Mouse (Mus musculus) E14TG2a.4 (cell line): ENCODE measurements around the gene Exosc5.

Experiments
- CTCF ChIP-seq: conservative IDR thresholded peaks from 2 replicates; pipeline ENCODE4 v1.5.1; 2014; ENCODE audit warnings: low read length
- POU5F1 ChIP-seq: IDR thresholded peaks from 2 replicates; pipeline ENCODE4 v1.6.1; 2014; ENCODE audit warnings: low read length, borderline replicate concordance

DNA sequence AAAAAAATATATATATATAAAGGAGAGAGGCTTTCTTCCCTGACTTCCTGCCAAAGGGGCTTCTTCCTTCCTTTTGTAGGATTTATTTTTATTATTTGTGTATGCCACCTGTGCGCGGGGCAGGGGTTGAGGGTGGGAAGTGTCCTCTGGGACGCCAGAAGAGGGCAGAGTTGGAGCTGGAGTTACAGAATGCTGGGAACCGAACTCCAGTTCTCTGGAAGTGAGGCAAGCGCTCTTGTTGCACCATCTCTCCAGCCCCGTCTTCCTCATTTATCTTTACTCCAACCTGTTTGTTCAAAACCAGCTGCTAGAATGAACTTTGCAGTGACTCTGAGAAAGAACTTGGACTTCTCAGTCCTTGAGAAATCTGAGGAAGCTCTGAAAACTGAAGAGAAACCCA, 21.0 kb downstream of the Exosc5 start:
- no peak for TF ChIP-seq CTCF
- TF ChIP-seq POU5F1, result no peak
